Mouse (Mus musculus): Measurements from ENCODE around the gene Cdk14.

DNA sequence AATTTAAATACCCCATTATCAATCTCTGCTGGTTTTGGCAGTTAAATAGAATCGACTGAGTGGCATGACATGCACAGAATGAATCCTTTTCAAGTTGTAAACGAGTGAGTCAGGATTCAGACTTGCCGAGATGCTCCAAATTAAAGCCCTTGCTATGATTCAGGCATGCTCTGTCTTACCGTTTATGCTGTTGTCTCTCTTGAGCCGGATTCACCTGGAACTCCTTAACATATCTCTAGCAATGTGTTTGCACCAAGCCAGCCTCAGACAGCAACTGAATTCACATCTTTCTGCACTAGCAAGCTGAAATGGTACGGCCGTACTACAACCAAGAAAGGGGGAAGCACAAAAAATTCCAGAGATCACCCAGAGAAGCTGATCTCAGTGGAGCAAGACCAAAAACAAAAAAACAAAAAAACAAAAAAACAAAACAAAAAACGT lies 154.7 kb downstream of the Cdk14 start:
- TF ChIP-seq CTCF (IDR thresholded peaks at IDR 0.05; ENCODE audit: control insufficient read depth, insufficient read depth, insufficient replicate concordance, low read depth, low read length): no peak
- TF ChIP-seq POLR2A (IDR thresholded peaks at IDR 0.05; ENCODE audit: control insufficient read depth, low read depth, low read length): no peak

Measured in testis, adult 2 months (tissue).